Mouse (Mus musculus): ENCODE data around the gene Ankrd63. TPM values are rescaled to one million over a fixed set of nuclear protein-coding genes. Genes with fewer than 3 reads are reported as not detected.

The Ankrd63 gene
- polyA plus RNA-seq, 1 experiment from 2014 or later, result 0.11 TPM

DNA sequence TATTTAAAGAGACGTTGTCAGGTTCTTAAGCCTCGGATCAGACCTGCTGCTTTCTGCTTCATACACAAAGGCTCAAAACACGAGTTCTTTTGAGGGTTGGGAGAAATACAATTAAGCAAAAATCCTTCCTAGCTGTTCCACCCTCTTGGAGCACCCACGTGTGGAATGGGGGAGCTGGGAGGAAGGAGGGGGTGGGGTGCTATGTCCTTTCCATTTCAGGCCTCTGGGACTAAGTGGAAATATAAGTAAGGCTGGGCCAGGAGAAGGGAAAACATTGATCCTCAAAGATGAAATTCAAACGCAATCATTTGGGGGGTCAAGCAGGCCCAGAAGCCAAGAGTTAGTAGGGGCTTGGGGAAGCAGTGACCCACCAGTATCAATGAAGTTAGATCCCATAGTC lies 2.6 kb downstream of the Ankrd63 start:
- H3K27me3 ChIP-seq (replicated peaks; ENCODE audit: control insufficient read depth, insufficient read depth, low read length), result peaks cover 72% of the 10 kb centered on the region
- DNase-seq (ENCODE audit: low spot score), result no peak
- no peak overlapping the region for H3K4me2 ChIP-seq (ENCODE audit: low read depth, low read length)
- peaks cover 29% of the 10 kb centered on the region for H3K4me1 ChIP-seq (ENCODE audit: control insufficient read depth, insufficient read depth, low read length)
- ATAC-seq (ENCODE audit: low read depth), result no peak
- no peak overlapping the region for H3K9ac ChIP-seq (ENCODE audit: low read depth, low read length)
- H3K27ac ChIP-seq (replicated peaks; ENCODE audit: low read depth, low read length), result no peak overlapping the region
- no peak overlapping the region for H3K4me3 ChIP-seq (ENCODE audit: low read depth, low read length)
- WGBS, result 16% methylated on average over 5 of the region's 5 CpGs
- no peaks in the 10 kb centered on the region for H3K36me3 ChIP-seq (ENCODE audit: control insufficient read depth, insufficient read depth, low read length)
- H3K9me3 ChIP-seq (ENCODE audit: control insufficient read depth, low read length), result no peaks in the 10 kb centered on the region

DNA sequence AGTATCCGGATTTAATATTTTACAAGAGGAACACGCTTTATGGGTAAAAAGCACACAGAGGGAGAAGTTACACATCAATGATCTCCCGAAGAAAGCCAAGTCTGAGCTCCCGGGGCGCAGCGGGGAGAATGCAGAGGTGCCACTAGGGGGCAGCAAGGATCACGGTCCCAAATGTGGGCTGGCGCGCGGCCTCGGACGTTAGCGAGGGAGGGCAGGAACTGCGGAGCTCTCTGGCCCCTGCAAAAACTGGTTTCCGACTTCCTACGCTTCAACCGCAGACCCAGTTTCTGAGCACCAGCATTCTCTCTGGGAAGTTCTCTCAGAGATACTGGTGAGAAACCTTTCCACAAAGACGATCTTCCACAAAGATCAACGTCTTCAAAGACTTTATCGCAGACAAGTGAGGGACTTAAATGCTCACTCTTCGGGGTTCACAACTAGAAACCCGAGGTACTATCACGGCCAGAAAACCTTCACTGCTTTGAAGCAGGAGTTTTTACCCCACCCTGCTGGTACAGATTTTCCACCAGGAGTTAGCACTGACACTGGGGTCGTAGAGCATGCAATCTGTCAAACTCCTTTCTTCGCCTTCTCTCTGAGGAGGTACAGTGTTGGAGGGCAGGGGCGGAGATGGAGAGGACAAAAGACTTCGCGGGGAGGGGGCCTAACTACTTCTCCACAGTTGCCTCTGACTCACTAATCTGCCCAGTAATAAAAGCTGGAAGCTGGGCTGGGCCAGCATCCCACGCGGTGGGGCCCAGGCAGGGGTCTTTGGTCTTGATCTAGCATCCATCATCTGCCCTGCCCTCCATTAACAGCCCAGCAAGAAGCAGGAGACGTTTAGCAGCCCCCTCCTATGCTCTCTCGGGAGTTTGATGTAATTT lies 3.3 kb downstream of the Ankrd63 start:
- 3% methylated on average over 32 of the region's 32 CpGs for WGBS
- H3K9ac ChIP-seq (ENCODE audit: low read depth, low read length), result no peak overlapping the region

DNA sequence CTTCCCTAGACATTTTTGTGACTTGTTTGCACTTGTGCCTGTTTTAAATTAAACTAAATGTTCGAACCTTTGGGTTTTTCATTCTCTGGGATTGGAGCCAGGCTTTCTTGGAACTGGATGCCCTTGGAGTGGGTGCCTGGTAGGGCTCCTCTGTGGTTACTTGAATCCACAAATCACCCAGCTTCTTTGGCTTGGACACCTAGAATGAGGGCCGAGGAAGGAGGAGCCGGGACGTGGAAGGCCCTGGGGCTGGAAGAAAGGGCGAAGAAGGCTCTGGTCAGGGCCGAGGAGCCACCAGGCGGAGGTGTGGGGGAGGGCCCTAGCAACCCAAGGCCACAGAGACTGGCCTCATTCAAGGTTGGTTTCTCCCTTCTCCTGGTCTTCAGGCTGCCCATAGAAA lies 5.8 kb downstream of the Ankrd63 start:
- WGBS, result 22% methylated on average over 7 of the region's 7 CpGs
- ATAC-seq (ENCODE audit: low read depth), result no peak
- peaks cover 19% of the 10 kb centered on the region for H3K4me1 ChIP-seq (ENCODE audit: control insufficient read depth, insufficient read depth, low read length)
- H3K4me2 ChIP-seq (ENCODE audit: low read depth, low read length), result no peak overlapping the region
- peak overlapping the region; percentile 53 for H3K27ac ChIP-seq (replicated peaks; ENCODE audit: low read depth, low read length)
- no peaks in the 10 kb centered on the region for H3K9me3 ChIP-seq (ENCODE audit: control insufficient read depth, low read length)
- H3K9ac ChIP-seq (ENCODE audit: low read depth, low read length), result no peak overlapping the region
- no peak overlapping the region for H3K4me3 ChIP-seq (ENCODE audit: low read depth, low read length)
- H3K27me3 ChIP-seq (replicated peaks; ENCODE audit: control insufficient read depth, insufficient read depth, low read length), result peaks cover 44% of the 10 kb centered on the region
- peak; percentile 81 for DNase-seq (ENCODE audit: low spot score)
- no peaks in the 10 kb centered on the region for H3K36me3 ChIP-seq (ENCODE audit: control insufficient read depth, insufficient read depth, low read length)

More for the DNA sequence above, 3.3 kb downstream of the Ankrd63 start:
- DNase-seq (ENCODE audit: low spot score) (peak; percentile 79), ATAC-seq (ENCODE audit: low read depth) (peak; percentile 50; the same call in 1 of the 2 replicates)
- H3K4me2 ChIP-seq (ENCODE audit: low read depth, low read length), result peak overlapping the region; percentile 52
- H3K36me3 ChIP-seq (ENCODE audit: control insufficient read depth, insufficient read depth, low read length), result no peaks in the 10 kb centered on the region
- H3K9me3 ChIP-seq (ENCODE audit: control insufficient read depth, low read length), result no peaks in the 10 kb centered on the region
- no peak overlapping the region for H3K27ac ChIP-seq (replicated peaks; ENCODE audit: low read depth, low read length)
- H3K4me3 ChIP-seq (ENCODE audit: low read depth, low read length), result peak overlapping the region; percentile 25
- peaks cover 29% of the 10 kb centered on the region for H3K4me1 ChIP-seq (ENCODE audit: control insufficient read depth, insufficient read depth, low read length)
- peaks cover 69% of the 10 kb centered on the region for H3K27me3 ChIP-seq (replicated peaks; ENCODE audit: control insufficient read depth, insufficient read depth, low read length)

- ATAC-seq (ENCODE audit: low read depth) (no peak), DNase-seq (ENCODE audit: low spot score) (no peak)
- H3K36me3 ChIP-seq (ENCODE audit: control insufficient read depth, insufficient read depth, low read length), result no peaks in the 10 kb centered on the region
- no peak overlapping the region for H3K4me2 ChIP-seq (ENCODE audit: low read depth, low read length)
- H3K27me3 ChIP-seq (replicated peaks; ENCODE audit: control insufficient read depth, insufficient read depth, low read length), result peaks cover 38% of the 10 kb centered on the region
- WGBS, result 30% methylated on average over 5 of the region's 5 CpGs
- no peak overlapping the region for H3K27ac ChIP-seq (replicated peaks; ENCODE audit: low read depth, low read length)
- no peaks in the 10 kb centered on the region for H3K9me3 ChIP-seq (ENCODE audit: control insufficient read depth, low read length)
- H3K9ac ChIP-seq (ENCODE audit: low read depth, low read length), result no peak overlapping the region
- H3K4me1 ChIP-seq (ENCODE audit: control insufficient read depth, insufficient read depth, low read length), result peaks cover 15% of the 10 kb centered on the region
- no peak overlapping the region for H3K4me3 ChIP-seq (ENCODE audit: low read depth, low read length)
These were observed 6.4 kb downstream of the Ankrd63 start for GRCm38 (mm10) chr2:118697311-118697877.

DNA sequence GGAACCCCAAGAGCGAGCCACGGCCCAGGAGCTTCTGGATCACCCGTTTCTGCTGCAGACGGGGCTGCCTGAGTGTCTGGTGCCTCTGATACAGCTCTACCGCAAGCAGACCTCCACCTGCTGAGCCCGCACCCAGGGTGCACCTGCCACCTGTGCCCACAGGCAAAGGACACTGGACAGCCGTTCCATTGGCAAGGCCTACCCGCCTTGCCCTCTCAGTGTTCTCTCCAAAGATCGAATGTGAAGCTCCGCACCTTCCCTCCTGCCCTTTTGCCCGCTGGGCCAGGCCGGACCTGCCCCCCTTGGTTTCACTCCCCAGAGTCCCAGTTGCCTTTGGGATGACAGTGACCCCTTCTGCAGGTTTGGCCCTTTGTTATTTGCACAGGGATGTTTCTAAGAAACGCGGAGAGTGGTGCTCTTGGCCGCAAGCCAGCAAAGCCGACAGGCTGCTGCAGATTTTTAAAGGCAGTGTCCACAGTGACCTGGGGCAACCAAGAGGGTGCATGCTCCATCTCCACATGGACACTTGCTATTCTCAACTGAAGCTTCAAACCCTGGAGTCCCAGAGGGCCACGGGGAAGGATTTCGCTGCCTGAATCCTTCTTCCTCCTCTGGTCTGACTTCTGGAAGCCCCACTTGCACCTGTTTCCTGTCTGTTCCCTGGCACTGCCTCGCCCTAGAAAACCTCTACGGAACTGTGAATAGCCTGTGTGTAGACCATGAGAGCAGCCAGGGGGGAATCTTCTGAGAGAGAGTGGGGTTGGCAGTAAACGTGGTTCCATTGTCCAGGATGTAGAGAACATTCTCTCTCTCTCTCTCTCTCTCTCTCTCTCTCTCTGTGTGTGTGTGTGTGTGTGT lies 7.1 kb downstream of the Ankrd63 start:
- H3K4me2 ChIP-seq (ENCODE audit: low read depth, low read length), result no peak overlapping the region
- H3K27me3 ChIP-seq (replicated peaks; ENCODE audit: control insufficient read depth, insufficient read depth, low read length), result peaks cover 31% of the 10 kb centered on the region
- H3K27ac ChIP-seq (replicated peaks; ENCODE audit: low read depth, low read length), result no peak overlapping the region
- ATAC-seq (ENCODE audit: low read depth) (no peak), DNase-seq (ENCODE audit: low spot score) (peak; percentile 49)
- peaks cover 15% of the 10 kb centered on the region for H3K4me1 ChIP-seq (ENCODE audit: control insufficient read depth, insufficient read depth, low read length)
- WGBS, result 51% methylated on average over 18 of the region's 21 CpGs
- no peak overlapping the region for H3K9ac ChIP-seq (ENCODE audit: low read depth, low read length)
- no peaks in the 10 kb centered on the region for H3K36me3 ChIP-seq (ENCODE audit: control insufficient read depth, insufficient read depth, low read length)
- no peaks in the 10 kb centered on the region for H3K9me3 ChIP-seq (ENCODE audit: control insufficient read depth, low read length)
- H3K4me3 ChIP-seq (ENCODE audit: low read depth, low read length), result no peak overlapping the region

DNA sequence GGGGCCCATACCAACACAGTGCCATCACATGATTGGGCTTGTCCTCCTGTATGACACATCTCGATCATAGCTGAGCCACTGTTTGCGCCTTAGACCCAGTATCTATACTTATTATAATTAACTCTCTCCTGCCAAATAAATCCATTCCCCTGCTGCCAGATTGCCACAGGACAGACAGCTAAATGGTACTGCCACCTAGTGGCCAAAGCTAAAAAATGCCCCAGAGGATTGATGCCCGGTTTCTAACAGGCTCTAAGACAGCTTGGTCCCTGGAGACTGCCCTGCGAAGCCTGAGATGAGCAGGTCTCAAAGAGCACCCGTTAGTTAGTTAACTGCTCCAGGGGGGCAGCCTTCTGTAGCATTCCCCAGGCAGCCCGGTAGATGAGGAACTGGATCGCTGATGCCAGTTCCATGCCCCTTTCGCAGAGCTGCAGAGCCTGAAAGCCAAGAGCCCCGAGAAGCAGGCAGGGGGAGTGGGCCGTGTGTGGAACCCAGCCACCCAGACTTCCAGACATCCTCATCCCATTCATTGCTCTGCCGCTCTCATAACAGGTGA lies 8.0 kb downstream of the Ankrd63 start:
- H3K27ac ChIP-seq (replicated peaks; ENCODE audit: low read depth, low read length), result no peak overlapping the region
- ATAC-seq (ENCODE audit: low read depth) (0 out of 2 replicates have a peak, but pooled peaks have one; percentile 3), DNase-seq (ENCODE audit: low spot score) (peak; percentile 71)
- H3K4me3 ChIP-seq (ENCODE audit: low read depth, low read length), result no peak overlapping the region
- H3K4me1 ChIP-seq (ENCODE audit: control insufficient read depth, insufficient read depth, low read length), result peaks cover 14% of the 10 kb centered on the region
- no peak overlapping the region for H3K4me2 ChIP-seq (ENCODE audit: low read depth, low read length)
- H3K9ac ChIP-seq (ENCODE audit: low read depth, low read length), result no peak overlapping the region
- no peaks in the 10 kb centered on the region for H3K36me3 ChIP-seq (ENCODE audit: control insufficient read depth, insufficient read depth, low read length)
- H3K27me3 ChIP-seq (replicated peaks; ENCODE audit: control insufficient read depth, insufficient read depth, low read length), result peaks cover 22% of the 10 kb centered on the region
- no peaks in the 10 kb centered on the region for H3K9me3 ChIP-seq (ENCODE audit: control insufficient read depth, low read length)
- WGBS, result 27% methylated on average over 11 of the region's 11 CpGs

GRCm38 (mm10) chr2:118693370-118693966 lies 10.3 kb downstream of the Ankrd63 start:
- H3K9me3 ChIP-seq (ENCODE audit: control insufficient read depth, low read length), result no peaks in the 10 kb centered on the region
- H3K4me2 ChIP-seq (ENCODE audit: low read depth, low read length), result no peak overlapping the region
- peaks cover 11% of the 10 kb centered on the region for H3K27me3 ChIP-seq (replicated peaks; ENCODE audit: control insufficient read depth, insufficient read depth, low read length)
- no peak overlapping the region for H3K4me3 ChIP-seq (ENCODE audit: low read depth, low read length)
- ATAC-seq (ENCODE audit: low read depth) (no peak), DNase-seq (ENCODE audit: low spot score) (no peak)
- no peak overlapping the region for H3K27ac ChIP-seq (replicated peaks; ENCODE audit: low read depth, low read length)
- H3K9ac ChIP-seq (ENCODE audit: low read depth, low read length), result no peak overlapping the region
- peaks cover 11% of the 10 kb centered on the region for H3K4me1 ChIP-seq (ENCODE audit: control insufficient read depth, insufficient read depth, low read length)
- H3K36me3 ChIP-seq (ENCODE audit: control insufficient read depth, insufficient read depth, low read length), result no peaks in the 10 kb centered on the region
- WGBS, result 75% methylated on average over 19 of the region's 19 CpGs

DNA sequence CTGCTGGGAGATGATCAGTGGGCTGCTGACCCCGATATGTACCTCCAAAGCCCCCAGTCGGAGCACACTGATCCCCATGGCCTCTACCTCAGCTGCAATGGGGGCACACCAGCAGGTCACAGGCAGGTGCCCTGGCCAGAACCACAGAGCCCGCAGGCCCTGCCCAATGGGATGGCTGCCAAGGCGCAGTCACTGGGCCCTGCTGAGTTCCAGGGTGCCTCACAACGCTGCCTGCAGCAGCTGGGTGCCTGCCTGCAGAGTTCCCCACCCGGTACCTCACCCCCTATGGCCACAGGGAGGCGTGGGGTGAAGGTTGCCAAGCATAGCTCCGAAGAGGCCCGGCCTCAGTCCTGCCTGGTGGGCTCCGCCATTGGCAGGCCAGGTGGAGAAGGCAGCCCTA lies 13.9 kb downstream of the Ankrd63 start:
- H3K27me3 ChIP-seq (replicated peaks; ENCODE audit: control insufficient read depth, insufficient read depth, low read length), result no peaks in the 10 kb centered on the region; the same call in 1 of the 2 replicates
- no peak overlapping the region for H3K27ac ChIP-seq (replicated peaks; ENCODE audit: low read depth, low read length)
- H3K9me3 ChIP-seq (ENCODE audit: control insufficient read depth, low read length), result no peaks in the 10 kb centered on the region
- H3K9ac ChIP-seq (ENCODE audit: low read depth, low read length), result no peak overlapping the region
- H3K4me2 ChIP-seq (ENCODE audit: low read depth, low read length), result no peak overlapping the region
- WGBS, result 79% methylated on average over 4 of the region's 10 CpGs
- H3K4me3 ChIP-seq (ENCODE audit: low read depth, low read length), result no peak overlapping the region
- no peaks in the 10 kb centered on the region for H3K36me3 ChIP-seq (ENCODE audit: control insufficient read depth, insufficient read depth, low read length)
- no peaks in the 10 kb centered on the region for H3K4me1 ChIP-seq (ENCODE audit: control insufficient read depth, insufficient read depth, low read length)
- DNase-seq (ENCODE audit: low spot score), result no peak
- no peak for ATAC-seq (ENCODE audit: low read depth)

Data from embryonic facial prominence, embryonic 14.5 days (tissue).